Mouse (Mus musculus): ENCODE results near the gene Reg3d. TPM values are rescaled to one million over a fixed set of nuclear protein-coding genes. Genes with fewer than 3 reads are reported as not detected.

Gene Reg3d
- polyA plus RNA-seq, 1 experiment from 2014 or later = not detected

- no peaks in the 10 kb centered on the region for H3K27me3 ChIP-seq (ENCODE audit: control insufficient read depth, insufficient read depth, low read length)
These were observed 38.4 kb downstream of the Reg3d start for GRCm38 (mm10) chr6:78340296-78340695.

GRCm38 (mm10) chr6:78331919-78332569, 46.6 kb downstream of the Reg3d start:
- Histone ChIP-seq H3K36me3 (ENCODE audit: control insufficient read depth, insufficient read depth, low read length) (no peaks in the 10 kb centered on the region), H3K9ac (ENCODE audit: low read length) (no peak overlapping the region), H3K9me3 (ENCODE audit: control insufficient read depth, low read length) (no peaks in the 10 kb centered on the region), H3K27ac (replicated peaks; ENCODE audit: low read depth, low read length) (no peak overlapping the region), H3K27me3 (ENCODE audit: control insufficient read depth, insufficient read depth, low read length) (no peaks in the 10 kb centered on the region), H3K4me3 (ENCODE audit: low read depth, low read length) (no peak overlapping the region), H3K4me2 (ENCODE audit: low read depth, severe bottlenecking) (no peak overlapping the region), H3K4me1 (ENCODE audit: control insufficient read depth, insufficient read depth, low read length) (no peaks in the 10 kb centered on the region)
- ATAC-seq (ENCODE audit: insufficient number of reproducible peaks, low FRiP score, low TSS enrichment, low read depth) = no peak
- DNase-seq (ENCODE audit: low spot score) = peak; percentile 21
- WGBS = 41% methylated on average over 7 of the region's 7 CpGs

More at GRCm38 (mm10) chr6:78340296-78340695, 38.4 kb downstream of the Reg3d start:
- no peaks in the 10 kb centered on the region for H3K36me3 ChIP-seq (ENCODE audit: control insufficient read depth, insufficient read depth, low read length)
- DNase-seq (ENCODE audit: low spot score) = no peak
- H3K27ac ChIP-seq (replicated peaks; ENCODE audit: low read depth, low read length) = no peak overlapping the region
- H3K4me2 ChIP-seq (ENCODE audit: low read depth, severe bottlenecking) = no peak overlapping the region
- no peak overlapping the region for H3K9ac ChIP-seq (ENCODE audit: low read length)
- no peak for ATAC-seq (ENCODE audit: insufficient number of reproducible peaks, low FRiP score, low TSS enrichment, low read depth)
- no peak overlapping the region for H3K4me3 ChIP-seq (ENCODE audit: low read depth, low read length)
- H3K4me1 ChIP-seq (ENCODE audit: control insufficient read depth, insufficient read depth, low read length) = no peaks in the 10 kb centered on the region
- H3K9me3 ChIP-seq (ENCODE audit: control insufficient read depth, low read length) = no peaks in the 10 kb centered on the region

GRCm38 (mm10) chr6:78329166-78329565, 49.5 kb downstream of the Reg3d start:
- H3K9me3 ChIP-seq (ENCODE audit: control insufficient read depth, low read length) = no peaks in the 10 kb centered on the region
- H3K4me1 ChIP-seq (ENCODE audit: control insufficient read depth, insufficient read depth, low read length) = no peaks in the 10 kb centered on the region
- no peak overlapping the region for H3K4me2 ChIP-seq (ENCODE audit: low read depth, severe bottlenecking)
- no peak overlapping the region for H3K27ac ChIP-seq (replicated peaks; ENCODE audit: low read depth, low read length)
- H3K36me3 ChIP-seq (ENCODE audit: control insufficient read depth, insufficient read depth, low read length) = no peaks in the 10 kb centered on the region
- no peaks in the 10 kb centered on the region for H3K27me3 ChIP-seq (ENCODE audit: control insufficient read depth, insufficient read depth, low read length)
- no peak overlapping the region for H3K4me3 ChIP-seq (ENCODE audit: low read depth, low read length)
- ATAC-seq (ENCODE audit: insufficient number of reproducible peaks, low FRiP score, low TSS enrichment, low read depth) = no peak
- WGBS = 59% methylated on average over 2 of the region's 2 CpGs
- H3K9ac ChIP-seq (ENCODE audit: low read length) = no peak overlapping the region
- DNase-seq (ENCODE audit: low spot score) = no peak

- no peak for DNase-seq (ENCODE audit: low spot score)
- H3K27ac ChIP-seq (replicated peaks; ENCODE audit: low read depth, low read length) = no peak overlapping the region
- no peaks in the 10 kb centered on the region for H3K36me3 ChIP-seq (ENCODE audit: control insufficient read depth, insufficient read depth, low read length)
- H3K9me3 ChIP-seq (ENCODE audit: control insufficient read depth, low read length) = no peaks in the 10 kb centered on the region
- no peak overlapping the region for H3K4me3 ChIP-seq (ENCODE audit: low read depth, low read length)
- H3K9ac ChIP-seq (ENCODE audit: low read length) = no peak overlapping the region
- no peaks in the 10 kb centered on the region for H3K4me1 ChIP-seq (ENCODE audit: control insufficient read depth, insufficient read depth, low read length)
- H3K27me3 ChIP-seq (ENCODE audit: control insufficient read depth, insufficient read depth, low read length) = no peaks in the 10 kb centered on the region
- no peak overlapping the region for H3K4me2 ChIP-seq (ENCODE audit: low read depth, severe bottlenecking)
- ATAC-seq (ENCODE audit: insufficient number of reproducible peaks, low FRiP score, low TSS enrichment, low read depth) = no peak
These were observed 50.9 kb downstream of the Reg3d start for GRCm38 (mm10) chr6:78327798-78328197.

Other genes starting within 250 kb of the Reg3d start
- not detected in 2 replicates for gene Reg3b, start 8.2 kb downstream of the Reg3d start, polyA plus RNA-seq (2014; fragmentation: Nextera tagmentation; extraction: Ambion mirVana)
- gene Reg3a, start 1.8 kb upstream of the Reg3d start, polyA plus RNA-seq (2014; fragmentation: Nextera tagmentation; extraction: Ambion mirVana) = not detected in 2 replicates
- not detected in 2 replicates for gene Reg2, start 16.8 kb upstream of the Reg3d start, polyA plus RNA-seq (2014; fragmentation: Nextera tagmentation; extraction: Ambion mirVana)
- gene Reg1, start 43.8 kb upstream of the Reg3d start, polyA plus RNA-seq (2014; fragmentation: Nextera tagmentation; extraction: Ambion mirVana) = not detected in 2 replicates
- not detected in 2 replicates for gene Reg3g, start 90.0 kb upstream of the Reg3d start, polyA plus RNA-seq (2014; fragmentation: Nextera tagmentation; extraction: Ambion mirVana)

Data from limb, embryonic 11.5 days (tissue).